Mouse (Mus musculus): ENCODE data around the gene Dars. TPM values are rescaled to one million over a fixed set of nuclear protein-coding genes. Genes with fewer than 3 reads are reported as not detected.

Dars gene
- total RNA-seq, 2 experiments from 2014 or later, result 57.1 to 67.3 TPM

DNA sequence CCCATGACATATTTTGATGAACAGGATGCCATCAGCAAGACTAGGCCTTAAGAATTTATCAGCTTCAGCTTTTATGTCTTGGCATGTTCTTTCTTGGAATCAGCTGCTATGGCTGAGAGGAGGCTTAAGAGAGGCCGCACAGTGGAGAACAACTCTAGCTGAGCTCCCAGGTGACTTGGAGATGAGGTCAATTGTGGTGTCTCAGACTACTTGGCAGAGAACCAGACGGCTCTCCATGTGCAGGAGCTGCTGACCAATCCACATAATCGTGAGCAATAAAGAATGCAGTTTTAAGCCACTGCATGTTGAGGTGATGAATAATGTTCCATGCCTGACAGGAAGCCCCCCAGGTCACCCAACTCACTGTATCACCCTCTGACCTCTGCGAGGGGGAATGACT lies 18.4 kb upstream of the Dars start:
- no peak for DNase-seq
- intact Hi-C loops (cut with DNase I), result no loop called here

DNA sequence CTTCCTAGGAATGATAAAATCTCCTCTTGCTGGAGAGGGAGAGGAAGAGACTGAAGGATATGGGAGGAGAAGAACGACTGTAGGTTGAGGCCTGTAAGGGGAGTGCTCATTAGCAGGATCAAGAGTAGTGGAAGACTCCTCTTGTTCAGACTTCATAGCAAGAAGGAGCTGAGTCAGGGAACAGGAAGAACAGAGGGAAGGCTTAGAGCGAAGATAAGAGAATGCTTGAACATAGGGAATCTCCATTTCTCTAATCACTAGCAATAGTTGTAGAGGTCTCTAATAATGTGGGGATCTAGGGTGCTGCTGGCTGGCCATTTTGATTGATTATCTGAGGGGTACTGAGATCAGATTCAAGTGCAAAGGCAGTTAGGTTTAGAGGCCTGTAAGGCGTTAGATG lies 7.8 kb upstream of the Dars start:
- DNase-seq, result no peak
- intact Hi-C loops (cut with DNase I), result no loop called here

- intact Hi-C loops (cut with DNase I), result no loop called here
- DNase-seq, result no peak
Measured at GRCm38 (mm10) chr1:128417533-128417888, 343 bp upstream of the Dars start.

DNA sequence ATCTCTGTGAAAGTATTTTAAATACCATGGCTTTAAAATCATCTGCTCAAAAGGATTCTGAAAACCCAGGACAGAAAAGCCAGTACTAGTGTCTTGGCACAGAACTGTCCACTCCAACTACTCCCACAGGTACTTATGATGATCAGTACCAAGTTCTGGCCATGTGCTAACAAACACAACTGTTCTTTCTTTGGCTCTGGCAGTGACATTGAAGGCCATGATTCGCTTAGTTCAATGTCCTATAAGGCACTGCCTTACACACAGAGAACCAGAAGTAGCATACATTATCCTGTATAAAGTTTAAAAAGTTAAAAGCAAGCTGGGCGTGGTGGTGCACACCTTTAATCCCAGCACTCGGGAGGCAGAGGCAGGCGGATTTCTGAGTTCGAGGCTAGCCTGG lies 6.0 kb downstream of the Dars start:
- no peak for DNase-seq
- intact Hi-C loops (cut with DNase I), result no loop called here

- intact Hi-C loops (cut with DNase I), result no loop called here
- no peak for DNase-seq
Measured at GRCm38 (mm10) chr1:128406846-128407245, 10.3 kb downstream of the Dars start.

DNA sequence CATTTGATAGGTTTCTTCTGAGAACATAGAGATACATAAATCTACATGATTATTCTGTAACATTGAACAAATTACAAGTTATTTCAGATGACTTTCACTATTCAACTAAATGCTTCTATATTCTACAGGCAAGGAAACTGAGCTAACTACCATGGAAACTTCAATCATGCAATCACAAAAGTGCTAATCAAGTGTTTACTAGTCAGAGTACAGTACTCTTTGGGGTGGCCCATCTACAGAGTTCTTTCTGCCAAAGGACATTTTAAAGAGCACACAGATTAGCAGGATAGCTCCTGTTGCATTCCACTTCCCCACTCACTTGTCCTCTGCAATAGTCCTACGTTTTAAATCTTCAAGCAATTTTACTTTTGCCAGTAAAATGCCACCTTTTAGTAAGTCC lies 11.5 kb downstream of the Dars start:
- no peak for DNase-seq
- intact Hi-C loops (cut with DNase I), result no loop called here

GRCm38 (mm10) chr1:128405041-128405481 lies 12.1 kb downstream of the Dars start:
- intact Hi-C loops (cut with DNase I), result no loop called here

GRCm38 (mm10) chr1:128400926-128401325 lies 16.2 kb downstream of the Dars start:
- DNase-seq, result no peak
- intact Hi-C loops (cut with DNase I), result no loop called here

More at GRCm38 (mm10) chr1:128405041-128405481, 12.1 kb downstream of the Dars start:
- no peak for DNase-seq

DNA sequence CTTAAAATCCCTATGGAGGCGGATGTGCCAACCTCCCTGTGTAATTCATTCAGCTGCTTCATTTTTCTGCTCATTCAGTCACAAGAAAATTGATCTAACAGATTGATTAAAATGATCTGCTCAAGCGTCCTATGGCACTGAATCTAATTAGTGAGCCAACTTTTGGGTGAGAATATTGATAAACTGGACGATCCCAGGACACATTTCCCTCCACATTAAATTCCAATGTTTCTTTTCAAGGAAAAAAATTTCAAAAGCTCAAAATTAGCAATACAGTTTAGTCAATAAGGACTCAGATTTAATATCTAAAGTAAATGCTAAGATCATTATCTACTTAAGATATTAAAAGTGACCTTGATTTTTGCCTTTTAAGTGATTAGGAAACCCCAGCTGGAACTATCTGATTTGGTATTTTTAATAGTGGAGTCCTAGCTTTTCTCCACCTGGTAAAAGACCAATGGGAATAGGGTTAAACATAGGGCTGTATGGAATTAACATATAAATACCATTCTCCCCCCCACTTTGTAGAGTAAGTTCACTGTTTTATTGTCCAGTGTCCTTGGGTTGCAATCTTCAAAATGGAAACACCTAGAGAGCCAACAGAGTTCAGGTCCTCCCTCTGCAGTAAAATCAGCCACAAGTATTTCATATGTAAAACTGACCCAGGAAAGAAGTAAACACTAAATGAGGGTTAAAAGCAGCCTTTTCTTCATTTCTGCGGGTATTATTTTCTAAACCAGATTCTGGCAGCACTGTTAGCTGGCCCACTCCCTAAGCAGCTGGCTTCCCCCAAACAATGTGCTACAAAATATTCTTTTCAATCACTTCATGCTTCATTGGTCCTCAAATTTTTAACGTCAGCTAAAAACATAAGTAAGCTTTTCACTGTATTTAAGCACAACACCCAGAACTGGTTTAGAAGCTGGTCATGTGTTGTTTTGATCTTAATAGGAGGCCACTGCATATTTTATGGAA lies 16.9 kb downstream of the Dars start:
- intact Hi-C loops (cut with DNase I), result no loop called here
- DNase-seq, result no peak

- intact Hi-C loops (cut with DNase I), result no loop called here
- no peak for DNase-seq
Measured at GRCm38 (mm10) chr1:128398738-128399445, 18.3 kb downstream of the Dars start.

DNA sequence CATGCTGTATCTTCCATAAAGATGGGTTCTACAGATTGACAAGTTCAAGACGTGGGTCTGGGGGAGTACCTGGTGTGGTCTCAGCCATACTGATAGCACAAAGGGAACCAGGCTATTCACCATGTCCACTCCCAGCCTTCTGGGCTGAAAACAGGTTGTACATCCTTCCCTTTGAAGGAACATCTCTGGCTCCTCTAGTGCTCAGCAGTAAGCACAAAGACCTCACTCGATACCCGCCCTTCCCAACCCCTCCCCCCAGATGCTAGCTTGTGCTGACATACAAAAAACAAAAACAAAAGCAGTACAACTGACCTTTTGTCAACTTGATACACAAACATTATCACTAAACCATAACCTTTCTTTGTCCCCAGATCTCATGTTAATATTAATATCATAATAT lies 22.5 kb downstream of the Dars start:
- intact Hi-C loops (cut with DNase I), result no loop called here
- DNase-seq, result no peak

- intact Hi-C loops (cut with DNase I), result no loop called here
- DNase-seq, result no peak
Measured at GRCm38 (mm10) chr1:128392382-128392781, 24.8 kb downstream of the Dars start.

DNA sequence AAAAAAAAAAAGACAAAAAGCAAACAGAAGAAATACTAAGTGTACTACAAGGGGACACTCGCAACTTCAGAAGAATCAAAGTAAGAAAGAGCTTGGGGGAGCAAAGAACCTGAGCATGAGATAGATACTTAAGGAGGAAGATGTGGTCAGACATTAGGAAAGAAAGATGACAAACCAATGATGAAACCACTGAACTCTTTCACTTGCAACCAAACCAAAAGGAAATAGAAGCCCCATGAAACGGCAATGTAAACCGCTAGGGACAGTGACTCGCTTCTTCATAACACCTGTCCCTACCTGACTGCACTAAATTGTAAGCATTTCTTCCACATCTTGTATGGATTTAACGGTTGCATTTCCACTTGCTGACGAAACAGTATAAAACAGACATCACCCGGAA lies 30.7 kb downstream of the Dars start:
- DNase-seq, result no peak
- intact Hi-C loops (cut with DNase I), result no loop called here

DNA sequence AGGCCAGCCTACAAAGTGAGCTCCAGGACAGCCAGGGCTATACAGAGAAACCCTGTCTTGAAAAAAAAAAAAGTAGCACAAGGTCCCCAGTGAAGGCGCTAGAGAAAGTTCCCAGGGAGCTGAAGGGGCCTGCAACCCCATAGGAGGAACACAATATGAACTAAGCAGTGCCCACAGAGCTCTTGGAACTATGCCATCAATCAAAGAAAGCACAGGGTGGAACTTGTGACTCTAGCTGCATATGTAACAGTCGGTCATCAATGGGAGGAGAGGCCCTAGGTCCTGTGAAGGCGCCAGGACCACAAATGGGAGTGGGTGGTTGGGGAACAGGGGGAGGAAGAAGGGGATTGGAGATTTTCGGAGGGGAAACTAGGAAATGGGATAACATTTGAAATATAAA lies 40.3 kb downstream of the Dars start:
- intact Hi-C loops (cut with DNase I), result no loop called here
- DNase-seq, result no peak

DNA sequence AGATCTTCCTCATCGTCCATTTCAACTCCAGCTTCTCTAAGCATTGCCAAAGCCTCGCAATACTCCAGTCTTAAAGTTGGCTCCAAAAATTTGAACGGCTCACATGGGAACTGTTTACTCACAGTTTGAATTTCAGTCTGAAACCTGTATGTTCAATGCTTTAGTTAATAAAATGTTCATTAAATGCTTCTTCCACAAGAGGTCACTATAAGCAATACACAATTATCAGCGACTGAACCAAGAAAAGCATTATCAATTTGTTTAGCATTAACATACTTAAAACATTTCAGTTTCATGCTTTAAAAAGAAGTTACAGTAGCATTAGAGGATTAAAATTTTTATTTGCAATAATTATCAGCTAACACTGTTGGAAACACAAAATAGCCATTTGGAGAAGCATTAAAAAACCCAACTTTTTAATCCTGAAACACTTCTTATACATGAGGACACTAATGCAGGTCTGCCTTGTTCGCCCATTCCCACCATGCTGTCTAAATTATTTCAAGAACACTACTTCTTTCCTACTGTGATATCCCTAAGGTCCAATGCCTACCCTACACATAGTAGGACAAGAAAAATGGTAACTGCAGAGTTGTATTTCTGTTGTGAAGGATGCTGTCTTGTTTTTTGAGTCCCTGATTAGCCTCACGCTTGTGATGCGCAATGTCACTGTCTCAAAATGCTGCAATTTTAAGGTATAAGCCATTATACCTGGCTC lies 44.9 kb downstream of the Dars start:
- DNase-seq, result no peak
- intact Hi-C loops (cut with DNase I), result loop anchor here (5.0 kb wide), 1 partner anchor 220 kb away; the partner anchor contains the start of gene Cxcr4

GRCm38 (mm10) chr1:128368732-128369441 lies 48.3 kb downstream of the Dars start:
- intact Hi-C loops (cut with DNase I), result loop anchor here (2.0 kb wide), 1 partner anchor 456 kb away; no protein-coding TSS in a partner anchor
- DNase-seq, result no peak

DNA sequence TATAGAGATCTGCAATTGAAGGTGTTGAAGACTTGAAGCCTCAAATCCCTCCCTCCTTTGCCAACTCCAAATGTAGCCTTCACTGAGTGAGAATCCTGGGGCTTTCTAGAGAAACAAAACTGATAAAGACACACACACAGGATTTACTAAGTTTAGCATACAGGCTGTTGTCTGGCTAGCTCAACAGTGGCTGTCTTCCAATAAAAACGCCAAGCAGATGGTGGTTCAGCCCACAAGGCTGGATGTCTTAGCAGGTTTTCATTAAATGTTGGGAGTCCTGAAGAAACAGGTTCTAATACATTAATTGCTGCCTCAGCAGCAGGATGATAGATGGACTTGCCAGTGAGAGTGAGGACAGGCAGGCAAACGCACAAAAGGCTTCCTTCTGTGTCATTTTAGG lies 56.6 kb downstream of the Dars start:
- intact Hi-C loops (cut with DNase I), result no loop called here
- no peak for DNase-seq

GRCm38 (mm10) chr1:128359554-128360376 lies 57.4 kb downstream of the Dars start, which contains the start of gene Mcm6:
TSS of gene Mcm6 (minus strand) at chr1:128359664.
- DNase-seq, result peak; percentile 86 to 91
- intact Hi-C loops (cut with DNase I), result no loop called here

GRCm38 (mm10) chr1:128358916-128359553 lies 58.1 kb downstream of the Dars start:
- intact Hi-C loops (cut with DNase I), result no loop called here

More at GRCm38 (mm10) chr1:128358916-128359553, 58.1 kb downstream of the Dars start:
- no peak for DNase-seq

All from gastrocnemius, postnatal 36 days (tissue).